Mouse (Mus musculus) forebrain, postnatal 0 days (tissue): ENCODE measurements at regions not wholly inside any gene's neighbourhood (a gene's known extent, or its start where the extent isn't known, plus 50 kb on each side); places are given as distances from the start of the nearest gene placed in this dataset.

Source experiments
- ATAC-seq: fragments of 200-750 bp; cut with Nextera tagmentation; 2 replicates; pipeline ENCODE4 v1.8.0; 2017; ENCODE audit warnings: mild to moderate bottlenecking, moderate library complexity
- DNase-seq: peaks from one replicate; pipeline ENCODE4 v3.0.0-alpha.2; 2015
- H3K27ac ChIP-seq: fragments of 300-500 bp; sonication (generic); 2 replicates; pipeline ENCODE4 v1.5.1; 2014; ENCODE audit warnings: low read depth, mild to moderate bottlenecking, antibody characterized with exemption, low read length, moderate library complexity, mixed read lengths
- H3K27me3 ChIP-seq: fragments of 300-500 bp; sonication (generic); 2 replicates; pipeline ENCODE4 v1.6.1; 2014; ENCODE audit warnings: mild to moderate bottlenecking, low read length, mixed read lengths; ENCODE audit not compliant: insufficient read depth
- H3K36me3 ChIP-seq: fragments of 300-500 bp; sonication (generic); 2 replicates; pipeline ENCODE4 v1.6.1; 2014; ENCODE audit warnings: mild to moderate bottlenecking, moderate library complexity; ENCODE audit not compliant: insufficient read depth
- H3K4me1 ChIP-seq: fragments of 300-500 bp; sonication (generic); 2 replicates; pipeline ENCODE4 v1.6.1; 2014; ENCODE audit warnings: antibody characterized with exemption; ENCODE audit not compliant: insufficient read depth
- H3K4me2 ChIP-seq: fragments of 300-500 bp; sonication (generic); 2 replicates; pipeline ENCODE4 v1.6.1; 2014; ENCODE audit warnings: low read depth, mild to moderate bottlenecking, moderate library complexity
- H3K4me3 ChIP-seq: fragments of 300-500 bp; sonication (generic); 2 replicates; pipeline ENCODE4 v1.5.1; 2014; ENCODE audit warnings: low read depth, low read length, mixed read lengths
- H3K9ac ChIP-seq: fragments of 300-500 bp; sonication (generic); 2 replicates; pipeline ENCODE4 v1.6.1; 2014; ENCODE audit warnings: mild to moderate bottlenecking
- H3K9me3 ChIP-seq: fragments of 300-500 bp; sonication (generic); 2 replicates; pipeline ENCODE4 v1.6.1; 2016; ENCODE audit warnings: low read length
- CTCF ChIP-seq: sonication (generic); IDR thresholded peaks from 2 replicates; pipeline ENCODE4 v1.5.1; 2016; ENCODE audit warnings: antibody characterized with exemption, control low read depth, low read depth
- WGBS: fragments of 180-500 bp; shearing (Covaris S2); extraction: QIAGEN DNeasy Blood & Tissue Kit; methylation state at CpG from one replicate; pipeline ENCODE4 v1.1.7; 2014; 5-methylcytosine and 5-hydroxymethylcytosine counted together

GRCm38 (mm10) chr3:70384235-70384634 lies 376.8 kb downstream of the Otol1 start:
- 75% methylated on average over 1 of the region's 1 CpGs for WGBS
- no peak for ATAC-seq

GRCm38 (mm10) chr3:70385961-70386360 lies 378.5 kb downstream of the Otol1 start:
- no peak for DNase-seq
- ATAC-seq: no peak
- Histone ChIP-seq H3K27me3 (no peaks in the 10 kb centered on the region), H3K9me3 (no peaks in the 10 kb centered on the region), H3K36me3 (no peaks in the 10 kb centered on the region), H3K9ac (no peak overlapping the region), H3K4me2 (no peak overlapping the region), H3K4me1 (no peaks in the 10 kb centered on the region), H3K4me3 (no peak overlapping the region), H3K27ac (no peak overlapping the region)
- TF ChIP-seq CTCF: no peak
- WGBS: 86% methylated on average over 4 of the region's 4 CpGs

More at GRCm38 (mm10) chr3:70384235-70384634, 376.8 kb downstream of the Otol1 start:
- no peaks in the 10 kb centered on the region for H3K4me1 ChIP-seq
- H3K9me3 ChIP-seq: no peaks in the 10 kb centered on the region
- no peak overlapping the region for H3K4me2 ChIP-seq
- no peak overlapping the region for H3K27ac ChIP-seq
- peak; percentile 10 for DNase-seq
- no peak overlapping the region for H3K4me3 ChIP-seq
- H3K27me3 ChIP-seq: no peaks in the 10 kb centered on the region
- H3K36me3 ChIP-seq: no peaks in the 10 kb centered on the region
- TF ChIP-seq CTCF: no peak
- H3K9ac ChIP-seq: no peak overlapping the region

- Histone ChIP-seq H3K27ac (no peak overlapping the region), H3K4me2 (no peak overlapping the region), H3K9ac (no peak overlapping the region), H3K36me3 (no peaks in the 10 kb centered on the region), H3K9me3 (no peaks in the 10 kb centered on the region), H3K27me3 (no peaks in the 10 kb centered on the region), H3K4me1 (no peaks in the 10 kb centered on the region), H3K4me3 (no peak overlapping the region)
- DNase-seq (no peak), ATAC-seq (no peak)
- 55% methylated on average over 2 of the region's 2 CpGs for WGBS
- TF ChIP-seq CTCF: no peak
Measured at GRCm38 (mm10) chr3:70401187-70401586, 393.8 kb downstream of the Otol1 start.

GRCm38 (mm10) chr3:70406571-70406970 lies 399.2 kb downstream of the Otol1 start:
- Histone ChIP-seq H3K36me3 (no peaks in the 10 kb centered on the region), H3K27me3 (no peaks in the 10 kb centered on the region), H3K27ac (no peak overlapping the region), H3K4me2 (no peak overlapping the region), H3K4me3 (no peak overlapping the region), H3K9ac (no peak overlapping the region), H3K4me1 (no peaks in the 10 kb centered on the region), H3K9me3 (no peaks in the 10 kb centered on the region)
- TF ChIP-seq CTCF: peak; percentile 8; the same call in 1 of the 2 replicates
- ATAC-seq (no peak), DNase-seq (no peak)
- 100% methylated on average over 1 of the region's 1 CpGs for WGBS

- 67% methylated on average over 4 of the region's 4 CpGs for WGBS
- DNase-seq: no peak
Measured at GRCm38 (mm10) chr3:70418273-70418672, 410.9 kb downstream of the Otol1 start.

GRCm38 (mm10) chr3:70422016-70422415 lies 414.6 kb downstream of the Otol1 start:
- no peak for ATAC-seq
- Histone ChIP-seq H3K9ac (no peak overlapping the region), H3K27ac (no peak overlapping the region), H3K9me3 (no peaks in the 10 kb centered on the region), H3K4me1 (no peaks in the 10 kb centered on the region), H3K27me3 (no peaks in the 10 kb centered on the region), H3K36me3 (no peaks in the 10 kb centered on the region), H3K4me3 (no peak overlapping the region), H3K4me2 (no peak overlapping the region)
- WGBS: 79% methylated on average over 1 of the region's 1 CpGs
- no peak for TF ChIP-seq CTCF
- DNase-seq: no peak

More at GRCm38 (mm10) chr3:70418273-70418672, 410.9 kb downstream of the Otol1 start:
- Histone ChIP-seq H3K27ac (no peak overlapping the region), H3K36me3 (no peaks in the 10 kb centered on the region), H3K9me3 (no peaks in the 10 kb centered on the region), H3K4me2 (no peak overlapping the region), H3K27me3 (no peaks in the 10 kb centered on the region), H3K4me3 (no peak overlapping the region), H3K9ac (no peak overlapping the region), H3K4me1 (no peaks in the 10 kb centered on the region)
- no peak for TF ChIP-seq CTCF
- no peak for ATAC-seq

GRCm38 (mm10) chr3:70422669-70423068 lies 415.3 kb downstream of the Otol1 start:
- Histone ChIP-seq H3K36me3 (no peaks in the 10 kb centered on the region), H3K4me1 (no peaks in the 10 kb centered on the region), H3K4me3 (no peak overlapping the region), H3K9me3 (no peaks in the 10 kb centered on the region), H3K27ac (no peak overlapping the region), H3K9ac (no peak overlapping the region), H3K4me2 (no peak overlapping the region), H3K27me3 (no peaks in the 10 kb centered on the region)
- no peak for TF ChIP-seq CTCF
- ATAC-seq (no peak), DNase-seq (no peak)
- 78% methylated on average over 3 of the region's 3 CpGs for WGBS

GRCm38 (mm10) chr3:70436671-70437070 lies 429.3 kb downstream of the Otol1 start:
- no peak overlapping the region for H3K4me3 ChIP-seq
- H3K27me3 ChIP-seq: no peaks in the 10 kb centered on the region
- WGBS: 80% methylated on average over 4 of the region's 4 CpGs
- no peak overlapping the region for H3K27ac ChIP-seq
- DNase-seq: no peak
- no peaks in the 10 kb centered on the region for H3K36me3 ChIP-seq
- no peaks in the 10 kb centered on the region for H3K9me3 ChIP-seq
- no peak overlapping the region for H3K4me2 ChIP-seq
- no peak for TF ChIP-seq CTCF
- ATAC-seq: no peak
- no peak overlapping the region for H3K9ac ChIP-seq
- H3K4me1 ChIP-seq: no peaks in the 10 kb centered on the region
